Mouse (Mus musculus) midbrain, embryonic 12.5 days (tissue): ENCODE measurements around the gene Psmd6. TPM values are rescaled to one million over a fixed set of nuclear protein-coding genes. Genes with fewer than 3 reads are reported as not detected.

Experiments
- ATAC-seq: fragments of 200-750 bp; cut with Nextera tagmentation; 2 replicates; pipeline ENCODE4 v1.8.0; 2017; ENCODE audit warnings: low read depth, moderate TSS enrichment, moderate library complexity; ENCODE audit not compliant: low FRiP score
- H3K27ac ChIP-seq: fragments of 300-500 bp; sonication (generic); replicated peaks from 2 replicates; pipeline ENCODE4 v1.5.1; 2016; ENCODE audit warnings: mild to moderate bottlenecking
- H3K27me3 ChIP-seq: fragments of 300-500 bp; sonication (generic); 2 replicates; pipeline ENCODE4 v1.6.1; 2016; ENCODE audit warnings: mild to moderate bottlenecking
- H3K36me3 ChIP-seq: fragments of 300-500 bp; sonication (generic); 2 replicates; pipeline ENCODE4 v1.6.1; 2016
- H3K4me1 ChIP-seq: fragments of 300-500 bp; sonication (generic); 2 replicates; pipeline ENCODE4 v1.6.1; 2016
- H3K4me2 ChIP-seq: fragments of 300-500 bp; sonication (generic); replicated peaks from 2 replicates; pipeline ENCODE4 v1.6.1; 2016; ENCODE audit warnings: mild to moderate bottlenecking, moderate library complexity
- H3K4me3 ChIP-seq: fragments of 300-500 bp; sonication (generic); 2 replicates; pipeline ENCODE4 v1.5.1; 2016; ENCODE audit warnings: mild to moderate bottlenecking
- H3K9ac ChIP-seq: fragments of 300-500 bp; sonication (generic); replicated peaks from 2 replicates; pipeline ENCODE4 v1.6.1; 2016; ENCODE audit warnings: mild to moderate bottlenecking, moderate library complexity
- H3K9me3 ChIP-seq: fragments of 300-500 bp; sonication (generic); 2 replicates; pipeline ENCODE4 v1.6.1; 2016; ENCODE audit warnings: mild to moderate bottlenecking
- WGBS: fragments of 180-500 bp; shearing (Covaris S2); methylation state at CpG from one replicate; pipeline ENCODE4 v1.1.7; 2016; 5-methylcytosine and 5-hydroxymethylcytosine counted together
- polyA plus RNA-seq: library from polyadenylated mRNA; unstranded; fragments of >200 nt; fragmentation: Nextera tagmentation; extraction: Ambion mirVana; gene quantifications from 2 replicates; pipeline ENCODE4 v1.2.1, GENCODE M21; 2016

Psmd6 gene
- polyA plus RNA-seq, result 289 and 291 TPM in 2 replicates

GRCm38 (mm10) chr14:14120230-14121096 lies at the start of gene Psmd6:
TSS of gene Psmd6 (minus strand) at chr14:14120984.
- H3K9ac ChIP-seq, result peak within 1 kb of the TSS; percentile 93
- peak; percentile 97 for ATAC-seq

GRCm38 (mm10) chr14:14110710-14111109 lies 10.1 kb downstream of the Psmd6 start:
- H3K27ac ChIP-seq, result no peak overlapping the region
- H3K9me3 ChIP-seq, result no peaks in the 10 kb centered on the region
- WGBS, result 76% methylated on average over 4 of the region's 4 CpGs
- no peak overlapping the region for H3K4me2 ChIP-seq
- H3K36me3 ChIP-seq, result peaks cover 54% of the 10 kb centered on the region
- no peak for ATAC-seq
- no peaks in the 10 kb centered on the region for H3K27me3 ChIP-seq
- H3K9ac ChIP-seq, result no peak overlapping the region
- H3K4me3 ChIP-seq, result no peak overlapping the region
- H3K4me1 ChIP-seq, result no peaks in the 10 kb centered on the region

More at GRCm38 (mm10) chr14:14120230-14121096, at the start of gene Psmd6:
- Histone ChIP-seq H3K4me2 (peak within 1 kb of the TSS; percentile 95), H3K27ac (peak within 1 kb of the TSS; percentile 79), H3K4me3 (peak within 1 kb of the TSS; percentile 96), H3K4me1 (peaks cover 14% of the 10 kb centered on the region), H3K27me3 (no peaks in the 10 kb centered on the region), H3K9me3 (no peaks in the 10 kb centered on the region), H3K36me3 (peaks cover 35% of the 10 kb centered on the region)
- WGBS, result 1% methylated on average over 68 of the region's 68 CpGs

- Histone ChIP-seq H3K27ac (no peak overlapping the region), H3K4me2 (no peak overlapping the region), H3K9me3 (no peaks in the 10 kb centered on the region), H3K4me1 (no peaks in the 10 kb centered on the region), H3K27me3 (no peaks in the 10 kb centered on the region), H3K4me3 (no peak overlapping the region), H3K36me3 (peaks cover 34% of the 10 kb centered on the region), H3K9ac (no peak overlapping the region)
- 87% methylated on average over 2 of the region's 2 CpGs for WGBS
- no peak for ATAC-seq
Measured at GRCm38 (mm10) chr14:14104930-14105318, 15.9 kb downstream of the Psmd6 start.

- Histone ChIP-seq H3K36me3 (peaks cover 37% of the 10 kb centered on the region), H3K9me3 (no peaks in the 10 kb centered on the region), H3K9ac (no peak overlapping the region), H3K27ac (no peak overlapping the region), H3K4me1 (no peaks in the 10 kb centered on the region), H3K27me3 (no peaks in the 10 kb centered on the region), H3K4me2 (no peak overlapping the region), H3K4me3 (no peak overlapping the region)
- 79% methylated on average over 13 of the region's 13 CpGs for WGBS
- ATAC-seq, result no peak
Measured at GRCm38 (mm10) chr14:14104213-14104929, 16.4 kb downstream of the Psmd6 start.

GRCm38 (mm10) chr14:14101296-14101695 lies 19.5 kb downstream of the Psmd6 start:
- H3K4me3 ChIP-seq, result no peak overlapping the region
- ATAC-seq, result no peak
- no peak overlapping the region for H3K27ac ChIP-seq
- H3K36me3 ChIP-seq, result peaks cover 44% of the 10 kb centered on the region
- no peaks in the 10 kb centered on the region for H3K4me1 ChIP-seq
- no peaks in the 10 kb centered on the region for H3K9me3 ChIP-seq
- H3K27me3 ChIP-seq, result no peaks in the 10 kb centered on the region
- 94% methylated on average over 9 of the region's 9 CpGs for WGBS
- no peak overlapping the region for H3K9ac ChIP-seq
- H3K4me2 ChIP-seq, result no peak overlapping the region

- Histone ChIP-seq H3K9ac (no peak overlapping the region), H3K27ac (no peak overlapping the region), H3K4me3 (no peak overlapping the region), H3K27me3 (no peaks in the 10 kb centered on the region), H3K9me3 (no peaks in the 10 kb centered on the region), H3K4me2 (no peak overlapping the region), H3K4me1 (no peaks in the 10 kb centered on the region), H3K36me3 (peaks cover 49% of the 10 kb centered on the region)
- WGBS, result 88% methylated on average over 8 of the region's 8 CpGs
- ATAC-seq, result no peak
Measured at GRCm38 (mm10) chr14:14100773-14101280, 20.0 kb downstream of the Psmd6 start.

GRCm38 (mm10) chr14:14098330-14098980 lies 22.3 kb downstream of the Psmd6 start:
- ATAC-seq, result peak; percentile 62
- H3K4me3 ChIP-seq, result no peak overlapping the region
- H3K9ac ChIP-seq, result no peak overlapping the region
- H3K36me3 ChIP-seq, result peaks cover 39% of the 10 kb centered on the region
- 0 out of 2 replicates have a peak, but pooled peaks cover 3% of the 10 kb centered on the region for H3K4me1 ChIP-seq
- no peaks in the 10 kb centered on the region for H3K9me3 ChIP-seq
- no peaks in the 10 kb centered on the region for H3K27me3 ChIP-seq
- H3K27ac ChIP-seq, result no peak overlapping the region
- WGBS, result 28% methylated on average over 10 of the region's 10 CpGs
- H3K4me2 ChIP-seq, result no peak overlapping the region

GRCm38 (mm10) chr14:14090571-14090970 lies 30.2 kb downstream of the Psmd6 start:
- Histone ChIP-seq H3K4me1 (0 out of 2 replicates have a peak, but pooled peaks cover 3% of the 10 kb centered on the region), H3K4me3 (no peak overlapping the region), H3K4me2 (no peak overlapping the region), H3K27me3 (no peaks in the 10 kb centered on the region), H3K9me3 (no peaks in the 10 kb centered on the region), H3K27ac (no peak overlapping the region), H3K9ac (no peak overlapping the region), H3K36me3 (peaks cover 27% of the 10 kb centered on the region)
- WGBS, result 94% methylated on average over 6 of the region's 6 CpGs
- ATAC-seq, result no peak

- 90% methylated on average over 9 of the region's 9 CpGs for WGBS
Measured at GRCm38 (mm10) chr14:14088016-14088791, 32.6 kb downstream of the Psmd6 start.

GRCm38 (mm10) chr14:14087348-14087747 lies 33.4 kb downstream of the Psmd6 start:
- no peak for ATAC-seq
- Histone ChIP-seq H3K27ac (no peak overlapping the region), H3K4me1 (no peaks in the 10 kb centered on the region), H3K4me3 (no peak overlapping the region), H3K9ac (no peak overlapping the region), H3K4me2 (no peak overlapping the region), H3K9me3 (no peaks in the 10 kb centered on the region), H3K36me3 (peaks cover 24% of the 10 kb centered on the region), H3K27me3 (no peaks in the 10 kb centered on the region)
- WGBS, result 87% methylated on average over 6 of the region's 6 CpGs

More at GRCm38 (mm10) chr14:14088016-14088791, 32.6 kb downstream of the Psmd6 start:
- Histone ChIP-seq H3K4me1 (no peaks in the 10 kb centered on the region), H3K4me3 (no peak overlapping the region), H3K9ac (no peak overlapping the region), H3K27ac (no peak overlapping the region), H3K36me3 (peaks cover 27% of the 10 kb centered on the region), H3K4me2 (no peak overlapping the region), H3K9me3 (no peaks in the 10 kb centered on the region), H3K27me3 (no peaks in the 10 kb centered on the region)
- ATAC-seq, result no peak

GRCm38 (mm10) chr14:14086711-14087263 lies 34.0 kb downstream of the Psmd6 start:
- Histone ChIP-seq H3K9me3 (no peaks in the 10 kb centered on the region), H3K4me1 (no peaks in the 10 kb centered on the region), H3K9ac (no peak overlapping the region), H3K27me3 (no peaks in the 10 kb centered on the region), H3K27ac (no peak overlapping the region), H3K4me2 (no peak overlapping the region), H3K36me3 (peaks cover 18% of the 10 kb centered on the region), H3K4me3 (no peak overlapping the region)
- WGBS, result 86% methylated on average over 4 of the region's 4 CpGs
- ATAC-seq, result no peak
